Mouse (Mus musculus): ENCODE results near the gene Rpp25. TPM values are rescaled to one million over a fixed set of nuclear protein-coding genes. Genes with fewer than 3 reads are reported as not detected.

The Rpp25 gene
- 10 to 100 TPM; 15.2 to 16.4 TPM for total RNA-seq (2021)
- long read RNA-seq, experiment 1, transcript Rpp25-201 (1 exons, 1,423 nt) = major isoform, 12 of 12 reads
- long read RNA-seq, experiment 1, partial matches to known transcripts = 0 of 12 reads
- long read RNA-seq, experiment 1, other reads (novel, unspliced or antisense) = 0 of 12 reads
- long read RNA-seq, experiment 2, transcript Rpp25-201 (1 exons, 1,423 nt) = major isoform, 23 of 23 reads
- long read RNA-seq, experiment 2, partial matches to known transcripts = 0 of 23 reads
- long read RNA-seq, experiment 2, other reads (novel, unspliced or antisense) = 0 of 23 reads

- DNase-seq (ENCODE audit: low spot score in 2 of 2) = peak in 1 of 2 experiments; percentile 55
- intact Hi-C loops (cut with DNase I) = no loop called here
Measured at GRCm38 (mm10) chr9:57503622-57504380, at the start of gene Rpp25. Gene Rpp25, plus strand, starts transcription at chr9:57504026.

GRCm38 (mm10) chr9:57459707-57460106 is 44.1 kb upstream of the Rpp25 start:
- intact Hi-C loops (cut with DNase I) = loop anchor here (10.0 kb wide), 1 partner anchor 55 kb away; no protein-coding TSS in a partner anchor
- DNase-seq (ENCODE audit: low spot score in 2 of 2) = no peak

GRCm38 (mm10) chr9:57462866-57463265 is 41.0 kb upstream of the Rpp25 start:
- DNase-seq (ENCODE audit: low spot score in 2 of 2) = no peak
- intact Hi-C loops (cut with DNase I) = loop anchor here (10.0 kb wide), 1 partner anchor 52 kb away; no protein-coding TSS in a partner anchor

- DNase-seq (ENCODE audit: low spot score in 2 of 2) = no peak
- intact Hi-C loops (cut with DNase I) = loop anchor here (10.0 kb wide), 1 partner anchor 49 kb away; no protein-coding TSS in a partner anchor
Measured at GRCm38 (mm10) chr9:57466101-57466500, 37.7 kb upstream of the Rpp25 start.

- intact Hi-C loops (cut with DNase I) = loop anchor here (10.0 kb wide), 1 partner anchor 47 kb away; no protein-coding TSS in a partner anchor
- peak; percentile 44 to 55 for DNase-seq (ENCODE audit: low spot score in 2 of 2)
Measured at GRCm38 (mm10) chr9:57467271-57467771, 36.5 kb upstream of the Rpp25 start.

- peak; percentile 93 to 94 for DNase-seq (ENCODE audit: low spot score in 2 of 2)
- intact Hi-C loops (cut with DNase I) = loop anchor here (10.0 kb wide), 1 partner anchor 47 kb away; no protein-coding TSS in a partner anchor
Measured at GRCm38 (mm10) chr9:57467896-57468549, 35.8 kb upstream of the Rpp25 start, which contains the start of gene Scamp5. Gene Scamp5, minus strand, starts transcription at chr9:57468060.

- intact Hi-C loops (cut with DNase I) = loop anchor here (10.0 kb wide), 1 partner anchor 46 kb away; no protein-coding TSS in a partner anchor
- peak; percentile 50 to 64 for DNase-seq (ENCODE audit: low spot score in 2 of 2)
Measured at GRCm38 (mm10) chr9:57468914-57469313, 34.9 kb upstream of the Rpp25 start.

- peak; percentile 90 to 92 for DNase-seq (ENCODE audit: low spot score in 2 of 2)
- intact Hi-C loops (cut with DNase I) = loop anchor here (1.0 kb wide), 1 partner anchor 32 kb away; no protein-coding TSS in a partner anchor
Measured at GRCm38 (mm10) chr9:57485774-57486173, 18.1 kb upstream of the Rpp25 start.

GRCm38 (mm10) chr9:57487807-57488206 is 16.0 kb upstream of the Rpp25 start:
- DNase-seq (ENCODE audit: low spot score in 2 of 2) = no peak
- intact Hi-C loops (cut with DNase I) = no loop called here

GRCm38 (mm10) chr9:57493532-57493931 is 10.3 kb upstream of the Rpp25 start:
- peak in 1 of 2 experiments; percentile 22 for DNase-seq (ENCODE audit: low spot score in 2 of 2)
- intact Hi-C loops (cut with DNase I) = no loop called here

- intact Hi-C loops (cut with DNase I) = no loop called here
- DNase-seq (ENCODE audit: low spot score in 2 of 2) = no peak
Measured at GRCm38 (mm10) chr9:57494970-57495369, 8.9 kb upstream of the Rpp25 start.

- intact Hi-C loops (cut with DNase I) = no loop called here
- DNase-seq (ENCODE audit: low spot score in 2 of 2) = no peak
Measured at GRCm38 (mm10) chr9:57497236-57497635, 6.6 kb upstream of the Rpp25 start.

- intact Hi-C loops (cut with DNase I) = no loop called here
Measured at GRCm38 (mm10) chr9:57498536-57498935, 5.3 kb upstream of the Rpp25 start.

GRCm38 (mm10) chr9:57501452-57501851 is 2.4 kb upstream of the Rpp25 start:
- intact Hi-C loops (cut with DNase I) = no loop called here
- peak; percentile 65 to 77 for DNase-seq (ENCODE audit: low spot score in 2 of 2)

More at GRCm38 (mm10) chr9:57498536-57498935, 5.3 kb upstream of the Rpp25 start:
- DNase-seq (ENCODE audit: low spot score in 2 of 2) = no peak

- intact Hi-C loops (cut with DNase I) = no loop called here
- peak in 1 of 2 experiments; percentile 72 for DNase-seq (ENCODE audit: low spot score in 2 of 2)
Measured at GRCm38 (mm10) chr9:57501861-57502260, 2.0 kb upstream of the Rpp25 start.

GRCm38 (mm10) chr9:57502911-57503621 is 760 bp upstream of the Rpp25 start:
- intact Hi-C loops (cut with DNase I) = no loop called here
- DNase-seq (ENCODE audit: low spot score in 2 of 2) = peak in 1 of 2 experiments; percentile 55

GRCm38 (mm10) chr9:57504381-57504700 is 515 bp downstream of the Rpp25 start:
- intact Hi-C loops (cut with DNase I) = no loop called here
- DNase-seq (ENCODE audit: low spot score in 2 of 2) = peak in 1 of 2 experiments; percentile 67

- intact Hi-C loops (cut with DNase I) = no loop called here
- DNase-seq (ENCODE audit: low spot score in 2 of 2) = no peak
Measured at GRCm38 (mm10) chr9:57504891-57505290, 1.1 kb downstream of the Rpp25 start.

- DNase-seq (ENCODE audit: low spot score in 2 of 2) = peak; percentile 58 to 78
- intact Hi-C loops (cut with DNase I) = no loop called here
Measured at GRCm38 (mm10) chr9:57505700-57506099, 1.9 kb downstream of the Rpp25 start.
